Mouse (Mus musculus) hindlimb bud, embryonic 11.5 days (tissue): ENCODE results near the gene Taar3.

ENCODE experiments used
- DNase-seq: peaks from one replicate; pipeline ENCODE4 v3.0.0-alpha.2; 2012; ENCODE audit warnings: low read depth, low spot score; ENCODE audit errors: extremely low spot score

Taar3 gene

DNA sequence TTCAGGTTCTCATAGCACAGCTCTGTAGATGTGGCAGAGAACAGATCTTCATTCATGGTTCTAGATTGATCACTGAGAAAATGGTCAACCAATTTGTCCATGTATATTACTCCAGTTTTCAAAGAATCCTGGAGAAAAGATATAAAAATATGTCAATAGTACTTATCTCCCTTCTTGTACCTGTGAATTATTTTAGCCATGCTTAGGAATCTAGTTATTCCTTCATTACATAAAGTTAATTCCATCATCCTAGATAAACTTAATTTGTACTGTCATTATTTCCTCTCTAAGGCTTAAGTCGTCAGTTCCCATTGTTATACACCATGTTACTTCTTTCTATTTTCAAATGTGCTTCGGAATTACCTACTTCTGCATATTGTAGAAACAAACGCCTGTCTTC lies 44.0 kb downstream of the Taar3 start, which contains the start of gene Taar7a:
Taar7a (minus strand) TSS at position 101 of the 400 bp plus-strand sequence.
- no peak for DNase-seq

DNA sequence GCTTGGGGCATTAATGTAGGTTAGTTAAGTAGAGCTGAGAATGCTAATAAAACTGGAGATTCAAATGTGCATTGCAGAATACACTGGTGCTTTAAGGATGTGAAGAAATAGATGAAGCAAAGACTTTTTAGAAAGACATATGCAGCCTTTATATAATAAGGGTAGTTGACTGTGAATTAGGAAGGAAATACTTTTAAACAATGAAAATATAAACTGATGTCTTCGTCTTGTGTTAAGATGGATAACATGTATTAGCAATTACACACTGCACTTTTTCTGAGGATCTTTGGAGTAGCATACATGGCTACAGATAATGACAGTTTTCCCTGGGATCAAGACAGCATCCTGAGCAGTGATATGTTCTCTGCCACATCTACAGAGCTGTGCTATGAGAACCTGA lies 50.3 kb downstream of the Taar3 start, which contains the start of gene Taar7b:
Taar7b (plus strand) TSS at position 301 of the 400 bp plus-strand sequence.
- DNase-seq = no peak
